Mouse (Mus musculus) myocyte (in vitro differentiated cells): ENCODE data around the gene Gm49322.
A peak's percentile ranks its signal among the peaks of the same experiment; 100 is the strongest.

ENCODE experiments used
- POLR2A ChIP-seq: IDR thresholded peaks from one replicate; pipeline ENCODE4 v1.6.1; 2011; ENCODE audit warnings: low read depth, mild to moderate bottlenecking, control low read depth, moderate library complexity; ENCODE audit not compliant: insufficient read length
- USF1 ChIP-seq: IDR thresholded peaks from one replicate; pipeline ENCODE4 v1.6.1; 2011; ENCODE audit warnings: low read depth, mild to moderate bottlenecking, control low read depth, moderate library complexity

DNA sequence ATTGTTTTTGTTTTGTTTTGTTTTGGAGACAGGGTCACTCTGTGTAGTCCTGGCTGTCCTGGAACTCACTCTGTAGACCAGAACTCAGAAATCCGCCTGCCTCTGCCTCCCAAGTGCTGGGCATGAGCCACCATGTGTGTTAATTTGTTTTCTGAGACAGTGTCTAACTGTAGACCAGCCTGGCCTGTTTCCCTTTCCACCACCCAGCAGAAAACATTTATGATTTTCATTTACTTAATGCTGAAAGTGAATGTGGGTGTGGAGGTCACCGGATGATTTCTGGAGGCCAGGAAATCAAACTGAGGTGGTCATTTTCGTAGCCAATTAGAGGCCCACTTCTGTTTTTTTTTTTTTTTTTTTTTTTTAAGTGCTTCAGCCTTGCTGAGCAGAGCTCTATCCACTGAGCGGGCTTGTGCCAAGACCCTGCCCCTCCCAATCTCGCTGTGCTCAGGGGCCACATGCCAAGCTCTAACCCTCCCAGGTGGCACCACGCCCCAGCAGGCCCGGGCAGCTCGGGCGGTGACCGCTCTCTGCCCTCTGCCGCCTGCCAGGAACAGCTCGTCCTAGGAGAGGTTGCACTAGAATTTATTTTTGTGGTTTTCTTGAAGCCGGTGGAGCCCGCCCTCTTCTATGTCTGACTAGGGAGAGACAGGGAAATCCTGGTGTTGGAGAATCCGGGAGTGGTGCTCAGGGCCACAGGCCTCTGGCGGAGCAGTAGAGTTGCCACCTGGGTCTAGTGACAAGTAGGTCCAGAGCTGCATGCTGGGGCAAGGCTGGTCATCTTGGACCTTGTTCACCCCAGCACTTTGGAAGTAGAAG lies 58.6 kb downstream of the Gm49322 start:
- peak; percentile 58 for TF ChIP-seq POLR2A
- TF ChIP-seq USF1, result no peak
